Mouse (Mus musculus) cerebellum, adult 2 months (tissue): ENCODE measurements around the gene Nrxn3. TPM values are rescaled to one million over a fixed set of nuclear protein-coding genes. Genes with fewer than 3 reads are reported as not detected.

Experiments used
- DNase-seq, 2 experiments: peaks; one replicate each; pipeline ENCODE4 v3.0.0; 2021
- H3K27ac ChIP-seq: fragments of 200-500 bp; 2 replicates; pipeline ENCODE4 v1.5.1; 2012; ENCODE audit warnings: low read length, control low read depth, inconsistent platforms; ENCODE audit not compliant: insufficient read depth
- H3K27me3 ChIP-seq: fragments of 200-500 bp; 2 replicates; pipeline ENCODE4 v1.6.1; 2012; ENCODE audit warnings: inconsistent platforms, mild to moderate bottlenecking, low read length, moderate library complexity; ENCODE audit not compliant: control insufficient read depth, insufficient read depth
- H3K4me1 ChIP-seq: fragments of 200-500 bp; 2 replicates; pipeline ENCODE4 v1.6.1; 2011; ENCODE audit warnings: low read length; ENCODE audit not compliant: control insufficient read depth, insufficient read depth
- H3K4me3 ChIP-seq: fragments of 200-500 bp; replicated peaks from 2 replicates; pipeline ENCODE3; 2011; ENCODE audit warnings: mild to moderate bottlenecking, low read depth, low read length, control low read depth; ENCODE audit not compliant: insufficient read depth
- CTCF ChIP-seq: fragments of 200-500 bp; IDR thresholded peaks from 2 replicates; pipeline ENCODE4 v1.5.1; 2011; ENCODE audit warnings: low read depth, mild to moderate bottlenecking, control low read depth, low read length, moderate library complexity, borderline replicate concordance; ENCODE audit not compliant: insufficient read depth
- POLR2A ChIP-seq: fragments of 200-500 bp; IDR thresholded peaks from 2 replicates; pipeline ENCODE4 v1.6.1; 2011; ENCODE audit warnings: low read length, control low read depth, borderline replicate concordance; ENCODE audit not compliant: insufficient read depth
- WGBS: fragments of 180-500 bp; shearing (Covaris S2); methylation state at CpG from one replicate; pipeline ENCODE4 v1.1.7; 2018; 5-methylcytosine and 5-hydroxymethylcytosine counted together
- polyA plus RNA-seq: library from polyadenylated mRNA; depleted of rRNA; stranded (reverse); fragments of >200 nt; gene quantifications from 2 replicates; pipeline ENCODE4 v1.2.3, GENCODE M21; 2012

The Nrxn3 gene
- polyA plus RNA-seq, 1 experiment = 101 TPM

DNA sequence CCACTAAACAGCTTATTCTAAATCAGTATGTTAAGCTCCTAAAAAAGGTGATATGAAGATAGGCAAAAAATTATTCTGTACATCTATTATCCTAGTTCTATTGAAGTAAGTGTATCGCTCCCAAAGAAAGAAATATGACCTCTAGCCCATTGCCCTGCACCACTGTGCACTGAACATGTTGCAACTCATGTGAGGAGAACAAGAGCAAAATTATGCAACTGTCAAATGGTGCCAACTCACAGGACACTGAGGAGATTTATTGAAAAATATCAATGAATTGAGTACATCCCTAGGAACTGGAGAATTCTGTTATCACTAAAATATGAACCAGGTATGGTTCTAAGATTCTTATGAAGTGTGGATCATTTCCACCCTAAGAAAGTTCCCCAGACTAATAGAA is 1479.8 kb downstream of the Nrxn3 start:
- WGBS = 100% methylated on average over 1 of the region's 1 CpGs
- DNase-seq = no peak
- Histone ChIP-seq H3K27ac (no peak overlapping the region), H3K27me3 (no peaks in the 10 kb centered on the region), H3K4me1 (peaks cover 3% of the 10 kb centered on the region; the same call in 1 of the 2 replicates), H3K4me3 (no peak overlapping the region)
- TF ChIP-seq POLR2A (no peak), CTCF (no peak)

DNA sequence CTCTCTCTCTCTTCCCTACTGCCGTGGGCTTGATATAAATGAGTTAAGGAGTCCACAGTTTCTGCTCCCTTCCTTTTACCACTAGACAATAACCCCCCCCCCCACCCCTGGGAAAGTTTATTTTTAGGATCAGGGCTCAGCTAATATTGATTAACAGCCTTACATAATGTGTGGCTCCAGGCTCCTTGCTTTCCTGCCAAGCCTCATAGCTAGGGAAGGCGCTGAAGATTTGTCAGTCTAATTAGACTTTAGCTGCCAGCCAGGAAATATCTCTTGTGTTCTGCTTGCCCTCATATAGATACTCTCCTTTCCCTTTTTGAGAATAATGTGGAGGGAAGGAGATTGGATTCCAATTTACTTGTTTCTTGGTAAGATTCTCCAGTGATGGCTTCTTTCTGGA is 1488.7 kb downstream of the Nrxn3 start:
- no peaks in the 10 kb centered on the region; the same call in 1 of the 2 replicates for H3K4me1 ChIP-seq
- 40% methylated on average over 2 of the region's 2 CpGs for WGBS
- no peak overlapping the region for H3K4me3 ChIP-seq
- no peaks in the 10 kb centered on the region for H3K27me3 ChIP-seq
- peak in 1 of 2 experiments; percentile 36 for DNase-seq
- TF ChIP-seq CTCF (no peak), POLR2A (no peak)
- H3K27ac ChIP-seq = no peak overlapping the region

DNA sequence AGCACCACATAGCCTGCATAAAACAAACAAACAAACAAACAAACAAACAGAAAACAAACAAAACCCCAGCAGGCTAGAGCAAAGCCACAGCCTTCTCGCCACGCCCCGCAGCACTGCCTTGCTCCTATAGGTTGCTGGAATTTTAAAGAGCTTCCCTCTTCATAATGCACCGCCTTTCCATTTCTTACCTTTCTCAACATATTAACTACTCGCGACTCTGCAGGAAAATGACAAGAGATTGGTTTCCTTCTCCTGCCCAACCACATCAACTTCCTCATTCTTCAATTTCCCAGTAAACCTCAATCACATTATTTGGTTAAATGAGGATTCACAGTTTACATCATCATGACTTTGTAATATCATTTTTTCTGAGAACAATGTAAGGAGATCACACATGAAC is 1494.4 kb downstream of the Nrxn3 start:
- no peak for TF ChIP-seq CTCF
- 93% methylated on average over 6 of the region's 6 CpGs for WGBS
- no peaks in the 10 kb centered on the region for H3K27me3 ChIP-seq

DNA sequence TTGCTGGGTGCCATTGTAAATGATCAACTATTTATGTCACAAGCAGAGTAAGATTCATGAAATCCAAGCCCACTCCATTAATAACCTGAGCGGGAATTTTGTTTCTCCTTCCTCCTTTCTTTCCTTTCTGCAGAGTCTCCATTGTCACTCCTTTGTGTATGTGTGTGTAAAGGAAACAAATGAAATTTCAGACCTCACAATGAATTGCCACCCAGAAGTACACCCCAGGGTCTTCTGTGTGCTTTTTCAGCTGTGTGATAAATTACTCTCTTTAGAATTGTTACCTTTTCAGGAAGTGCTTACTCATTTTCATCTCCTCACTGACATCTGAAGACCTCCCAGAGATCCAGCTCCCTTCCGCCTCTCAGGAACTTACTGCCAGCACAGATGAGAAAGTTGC is 1506.4 kb downstream of the Nrxn3 start:
- Histone ChIP-seq H3K4me1 (no peaks in the 10 kb centered on the region; the same call in 1 of the 2 replicates), H3K4me3 (no peak overlapping the region), H3K27me3 (no peaks in the 10 kb centered on the region), H3K27ac (no peak overlapping the region)
- WGBS = 39% methylated on average over 2 of the region's 2 CpGs
- no peak for TF ChIP-seq POLR2A
- TF ChIP-seq CTCF = no peak
- peak in 1 of 2 experiments; percentile 28 for DNase-seq

More for the DNA sequence above, 1494.4 kb downstream of the Nrxn3 start:
- Histone ChIP-seq H3K4me1 (no peaks in the 10 kb centered on the region; the same call in 1 of the 2 replicates), H3K4me3 (no peak overlapping the region), H3K27ac (no peak overlapping the region)
- no peak for DNase-seq

DNA sequence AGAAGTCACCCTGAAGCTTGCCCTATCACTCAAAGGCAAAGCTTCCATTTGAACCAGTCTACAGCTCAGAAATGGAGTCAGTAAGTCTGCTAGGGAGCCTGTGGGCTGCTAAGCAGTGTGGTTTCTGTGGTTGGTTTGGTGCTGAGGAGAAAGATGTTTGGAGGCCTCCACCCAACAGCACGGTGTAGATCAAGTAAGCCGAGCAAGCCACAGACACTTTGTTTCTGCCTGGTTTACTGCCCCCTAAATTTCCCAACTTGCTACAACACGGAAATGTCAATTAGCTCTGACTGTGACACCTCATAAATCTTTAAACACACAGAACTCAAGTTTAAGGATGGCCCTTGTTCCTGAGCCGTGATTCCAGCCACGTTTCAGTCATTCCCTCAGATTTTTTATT is 1513.4 kb downstream of the Nrxn3 start:
- no peak for DNase-seq
- WGBS = 86% methylated on average over 5 of the region's 5 CpGs
- TF ChIP-seq POLR2A (no peak), CTCF (no peak)
- H3K27me3 ChIP-seq = no peaks in the 10 kb centered on the region
- no peak overlapping the region for H3K27ac ChIP-seq
- no peak overlapping the region for H3K4me3 ChIP-seq
- no peaks in the 10 kb centered on the region; the same call in 1 of the 2 replicates for H3K4me1 ChIP-seq

DNA sequence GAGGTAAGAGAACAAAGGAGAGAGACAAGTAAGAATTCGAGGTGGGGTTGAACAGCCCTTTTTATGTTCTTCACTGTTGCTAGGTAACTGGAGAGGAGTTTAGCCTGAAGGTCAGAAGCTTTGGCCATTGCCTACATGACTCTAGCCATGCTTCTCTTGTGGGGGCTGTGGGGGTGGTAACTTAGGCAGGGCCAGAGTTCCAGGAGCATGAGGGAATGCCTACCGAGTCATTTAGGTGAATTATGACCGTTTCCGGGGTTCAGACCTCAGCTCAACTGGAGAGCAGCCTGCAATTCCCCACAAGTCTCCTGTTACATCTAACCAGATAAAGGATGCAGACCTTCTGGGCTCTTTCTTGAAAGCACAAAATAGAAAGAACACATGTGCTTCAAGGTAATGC is 1537.6 kb downstream of the Nrxn3 start:
- WGBS = 64% methylated on average over 4 of the region's 4 CpGs
- Histone ChIP-seq H3K4me1 (peaks cover 4% of the 10 kb centered on the region; the same call in 1 of the 2 replicates), H3K27me3 (no peaks in the 10 kb centered on the region), H3K4me3 (no peak overlapping the region), H3K27ac (no peak overlapping the region)
- TF ChIP-seq POLR2A (no peak), CTCF (no peak)
- no peak for DNase-seq

DNA sequence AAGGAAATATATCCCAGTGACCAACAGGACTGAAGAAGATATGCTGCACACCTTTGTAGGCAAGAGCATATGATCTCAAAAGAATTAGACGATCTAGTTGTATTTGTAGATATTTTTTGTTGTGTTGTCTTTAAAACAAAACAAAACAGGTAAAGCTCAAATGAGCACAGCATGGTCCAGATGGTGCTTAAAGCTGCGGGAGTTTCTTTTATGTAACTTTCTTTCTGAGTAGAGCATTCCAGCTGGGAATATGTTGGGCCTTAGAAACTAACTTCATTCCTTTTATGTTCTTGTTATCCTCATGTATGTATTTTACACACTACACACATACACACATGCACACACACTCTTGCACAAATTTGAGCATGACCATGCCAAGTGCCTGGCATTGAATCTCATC is 1545.4 kb downstream of the Nrxn3 start:
- H3K27ac ChIP-seq = no peak overlapping the region; the same call in 1 of the 2 replicates
- WGBS = 14% methylated on average over 2 of the region's 2 CpGs
- no peaks in the 10 kb centered on the region for H3K27me3 ChIP-seq
- no peak for TF ChIP-seq POLR2A
- no peak for TF ChIP-seq CTCF
- peak in 1 of 2 experiments; percentile 56 for DNase-seq
- peaks cover 2% of the 10 kb centered on the region; the same call in 1 of the 2 replicates for H3K4me1 ChIP-seq
- H3K4me3 ChIP-seq = no peak overlapping the region

DNA sequence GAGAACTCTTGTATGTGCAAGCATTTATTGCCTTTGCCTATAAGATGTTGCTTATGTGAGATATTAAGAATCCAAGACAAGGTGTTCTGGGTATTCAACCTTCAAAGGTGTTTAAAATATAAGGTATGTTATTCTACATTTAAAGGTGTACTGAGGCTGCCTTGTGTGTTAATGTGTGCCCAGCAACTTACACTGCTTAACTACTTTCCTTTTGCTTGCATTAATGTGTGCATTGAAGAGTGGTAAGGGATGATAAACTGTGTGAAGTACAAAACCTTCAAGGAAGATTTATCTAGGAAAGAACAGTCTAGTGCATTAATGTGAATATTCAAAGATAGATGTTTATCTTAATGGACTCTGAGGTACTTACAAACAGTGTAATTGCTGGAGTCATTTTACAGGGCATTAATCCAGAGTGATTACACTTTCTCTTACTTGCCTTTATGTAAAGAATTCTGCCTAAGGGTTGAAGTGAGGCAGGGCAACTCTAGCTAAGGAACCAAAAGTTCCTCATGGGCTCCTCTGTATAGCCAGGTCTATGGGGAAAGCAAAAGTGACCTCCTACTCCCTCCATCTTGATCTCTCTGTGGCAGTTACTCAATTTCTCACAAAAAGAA is 1548.2 kb downstream of the Nrxn3 start:
- DNase-seq = no peak
- H3K4me1 ChIP-seq = peaks cover 7% of the 10 kb centered on the region; the same call in 1 of the 2 replicates
- TF ChIP-seq POLR2A (no peak), CTCF (no peak)
- no peak overlapping the region for H3K4me3 ChIP-seq
- no peak overlapping the region for H3K27ac ChIP-seq
- no peaks in the 10 kb centered on the region for H3K27me3 ChIP-seq
